Mouse (Mus musculus) granulocyte monocyte progenitor cell, adult 5-6 weeks (primary cell): ENCODE results near the gene H2al2c. TPM values are rescaled to one million over a fixed set of nuclear protein-coding genes. Genes with fewer than 3 reads are reported as not detected.
"Not testable (repeated sequence)": the region's sequence is repeated elsewhere in the genome, so short reads cannot be mapped to it uniquely, and the experiment has no call there.

Source experiments
- ATAC-seq: replicated peaks from 2 replicates; pipeline ENCODE4 v1.8.0; 2016; ENCODE audit warnings: mild to moderate bottlenecking, moderate TSS enrichment, inconsistent platforms; ENCODE audit not compliant: poor library complexity, severe bottlenecking
- total RNA-seq, 2 experiments: library from RNA; stranded (forward) in 1 of 2; stranded (reverse) in 1 of 2; fragments of 200-712, 200-1000 nt in 1 of 2; fragments of >200 nt in 1 of 2; fragmentation: Nextera tagmentation in 1 of 2; gene quantifications; 2 replicates each; pipeline ENCODE4 v1.2.3; 2014 to 2017

Gene H2al2c
- total RNA-seq (2014; fragmentation: Nextera tagmentation) (not detected in 2 replicates), total RNA-seq (2017) (not detected in 2 replicates)

DNA sequence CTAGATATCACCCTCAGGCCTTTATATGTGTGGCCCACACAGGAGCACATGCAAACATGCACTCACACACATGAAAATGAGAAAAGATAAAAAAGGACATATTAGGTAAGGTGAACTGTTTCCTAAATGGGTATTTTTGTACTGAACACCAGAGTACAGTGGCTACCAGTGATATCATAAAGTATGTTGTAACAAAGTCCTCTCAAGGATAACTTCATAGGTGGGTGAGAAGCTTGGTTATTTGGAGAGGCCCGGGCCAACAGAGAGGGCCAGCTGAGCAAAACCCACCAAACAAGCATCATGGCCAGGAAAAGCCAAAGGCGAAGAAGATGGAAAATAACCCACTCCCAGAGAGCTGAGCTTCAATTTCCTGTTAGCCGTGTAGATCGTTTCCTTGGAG lies at the start of gene H2al2c:
TSS of gene H2al2c (plus strand) at position 301 of the 400 bp plus-strand sequence.
- ATAC-seq: not testable (repeated sequence)

Other genes with a start within 250 kb of the H2al2c start
- not detected in 2 replicates for gene Sry, start 64.6 kb downstream of the H2al2c start, total RNA-seq (2014; fragmentation: Nextera tagmentation)
- gene Sry, start 64.6 kb downstream of the H2al2c start, total RNA-seq (2017): not detected in 2 replicates
- not detected in 2 replicates for gene H2al2b, start 121.6 kb downstream of the H2al2c start, total RNA-seq (2014; fragmentation: Nextera tagmentation)
- not detected in 2 replicates for gene H2al2b, start 121.6 kb downstream of the H2al2c start, total RNA-seq (2017)
- gene Gm4064, start 197.1 kb downstream of the H2al2c start, total RNA-seq (2014; fragmentation: Nextera tagmentation): not detected in 2 replicates
- gene Gm4064, start 197.1 kb downstream of the H2al2c start, total RNA-seq (2017): not detected in 2 replicates
- gene Rbmy, start 231.6 kb downstream of the H2al2c start, total RNA-seq (2014; fragmentation: Nextera tagmentation): not detected in 2 replicates
- not detected in 2 replicates for gene Rbmy, start 231.6 kb downstream of the H2al2c start, total RNA-seq (2017)
- gene Gm10256, start 231.6 kb downstream of the H2al2c start, total RNA-seq (2014; fragmentation: Nextera tagmentation): not detected in 2 replicates
- gene Gm10256, start 231.6 kb downstream of the H2al2c start, total RNA-seq (2017): not detected in 2 replicates